Mouse (Mus musculus) gastrocnemius, postnatal 10 days (tissue): Measurements from ENCODE around the gene Acacb. TPM values are rescaled to one million over a fixed set of nuclear protein-coding genes. Genes with fewer than 3 reads are reported as not detected.

ENCODE experiments used
- DNase-seq: peaks from one replicate; pipeline ENCODE4 v3.0.0; 2021; ENCODE audit warnings: mixed read lengths
- long read RNA-seq, 2 experiments: library from polyadenylated mRNA; stranded (forward); transcript quantifications; one replicate each; pipeline ENCODE4 v2.0.0; 2021
- total RNA-seq, 2 experiments: library from RNA; stranded (reverse); gene quantifications; 2 replicates each; pipeline ENCODE4 v1.2.3; 2021

The Acacb gene
- 10 to 100 TPM; 66.3 to 71.7 TPM for total RNA-seq
- long read RNA-seq, experiment 1, full-length matches to known transcripts: 4 of 40 reads
- long read RNA-seq, experiment 1, partial matches to known transcripts: 26 of 40 reads
- long read RNA-seq, experiment 1, other reads (novel, unspliced or antisense): 10 of 40 reads
- long read RNA-seq, experiment 2, full-length matches to known transcripts: 7 of 47 reads
- long read RNA-seq, experiment 2, partial matches to known transcripts: 30 of 47 reads
- long read RNA-seq, experiment 2, other reads (novel, unspliced or antisense): 10 of 47 reads

DNA sequence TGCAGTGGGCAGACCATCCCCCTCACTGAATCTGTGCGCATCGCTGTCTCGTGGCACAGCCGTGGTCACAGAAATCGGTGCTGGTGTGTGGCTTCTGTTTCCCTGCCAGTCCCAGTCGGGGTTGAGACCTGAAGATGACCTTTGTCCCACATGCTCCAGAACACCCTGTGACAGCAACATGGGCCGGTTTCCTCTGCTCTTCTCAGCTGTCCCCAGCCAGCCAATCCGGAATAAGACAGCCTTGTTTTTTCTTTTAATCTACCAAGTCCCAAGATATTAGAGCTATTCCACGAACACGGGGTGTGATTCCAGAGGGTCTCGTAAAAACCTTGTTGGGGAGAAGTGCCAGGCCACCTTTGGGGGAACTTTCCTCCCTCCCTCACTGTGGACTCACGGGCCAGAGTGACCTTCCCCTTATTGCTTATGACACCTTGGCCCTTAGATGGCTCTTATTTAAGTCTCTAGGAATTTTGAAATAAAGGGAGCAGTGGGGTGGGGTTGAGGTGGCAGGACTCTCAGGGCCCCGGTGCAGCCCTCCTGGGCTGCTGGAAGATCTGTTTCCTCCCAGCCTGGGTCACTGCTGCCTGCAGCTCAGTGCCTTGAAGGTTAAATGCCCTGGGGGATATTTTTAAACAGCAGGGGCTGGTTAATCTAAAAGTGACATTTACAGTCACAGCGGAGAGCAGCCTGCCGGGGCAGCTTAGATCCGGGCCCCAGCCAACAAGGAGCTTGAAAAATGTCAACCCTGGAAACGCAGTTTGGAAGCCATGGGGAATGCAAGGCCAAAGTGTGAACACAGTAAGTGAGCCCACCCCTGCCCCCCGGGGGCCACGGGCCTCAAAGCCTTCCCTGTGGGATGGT is at the start of gene Acacb:
Acacb (plus strand) TSS at position 508 of the 861 bp plus-strand sequence.
- DNase-seq: no peak

DNA sequence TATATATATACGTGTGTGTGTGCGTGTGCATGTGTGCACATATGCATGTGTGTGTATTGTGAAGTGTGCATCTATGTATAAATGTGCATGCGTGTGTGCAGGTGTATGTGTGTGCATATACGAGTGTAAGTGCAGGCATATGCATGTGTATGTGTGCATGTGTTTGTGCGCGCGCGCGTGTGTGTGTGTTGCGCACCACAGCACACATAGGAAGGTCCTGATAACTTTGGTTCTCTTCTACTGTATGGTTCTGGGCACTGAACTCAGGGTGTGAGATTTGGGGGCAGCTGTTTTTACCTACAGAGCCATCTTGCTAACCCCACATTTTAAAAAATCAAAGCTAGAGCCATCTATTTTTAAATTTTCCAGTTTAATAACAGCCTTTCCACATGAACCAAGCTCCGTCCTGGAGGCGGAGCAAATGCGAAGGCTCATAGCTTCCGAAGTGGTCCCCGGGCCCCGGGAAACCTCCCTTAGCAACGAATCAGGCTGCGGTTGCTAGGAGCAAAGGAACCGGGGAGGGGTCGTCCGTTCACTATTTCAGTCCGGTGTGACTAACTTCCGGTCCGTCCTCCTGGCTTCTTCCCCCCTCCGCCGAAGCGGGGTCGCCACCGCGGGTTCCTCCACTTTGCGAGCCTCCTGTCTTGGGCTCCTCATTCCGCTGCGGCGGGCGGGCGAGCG is 46.5 kb upstream of the Acacb start:
- peak; percentile 91 for DNase-seq

DNA sequence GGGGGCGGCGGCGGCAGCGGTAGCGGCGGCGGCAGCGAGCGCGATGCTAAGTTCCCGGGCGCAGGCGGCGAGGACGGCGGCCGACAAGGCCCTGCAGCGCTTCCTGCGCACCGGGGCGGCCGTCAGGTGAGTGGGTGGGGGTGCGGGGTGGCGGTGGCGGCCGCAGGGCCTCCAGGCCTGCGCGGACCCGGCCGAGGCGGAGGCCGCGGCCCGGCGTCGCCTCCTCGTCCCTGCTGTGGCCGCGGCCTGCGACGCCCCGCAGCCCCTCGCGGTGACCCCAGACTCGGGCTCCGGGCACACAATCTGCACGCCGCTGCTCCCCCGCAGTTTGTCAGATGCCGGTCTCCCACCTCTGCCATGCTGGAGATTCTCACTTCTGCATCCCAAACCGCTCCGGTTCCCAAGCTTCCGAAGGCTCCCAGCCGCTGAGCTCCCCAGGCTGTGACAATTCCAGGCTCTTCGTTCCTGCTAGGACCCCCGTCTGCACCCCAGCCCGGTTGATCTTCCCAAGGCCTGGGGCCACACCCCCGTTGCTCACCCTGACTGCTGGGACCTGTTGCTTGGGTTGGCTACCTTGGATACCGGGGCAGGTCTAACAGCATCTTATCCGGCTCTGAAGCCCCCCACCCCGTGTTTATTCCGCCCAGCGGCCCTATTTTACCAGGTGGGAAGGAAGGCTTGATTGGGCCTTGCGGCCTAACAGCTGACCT is 45.8 kb upstream of the Acacb start:
- DNase-seq: peak; percentile 18

DNA sequence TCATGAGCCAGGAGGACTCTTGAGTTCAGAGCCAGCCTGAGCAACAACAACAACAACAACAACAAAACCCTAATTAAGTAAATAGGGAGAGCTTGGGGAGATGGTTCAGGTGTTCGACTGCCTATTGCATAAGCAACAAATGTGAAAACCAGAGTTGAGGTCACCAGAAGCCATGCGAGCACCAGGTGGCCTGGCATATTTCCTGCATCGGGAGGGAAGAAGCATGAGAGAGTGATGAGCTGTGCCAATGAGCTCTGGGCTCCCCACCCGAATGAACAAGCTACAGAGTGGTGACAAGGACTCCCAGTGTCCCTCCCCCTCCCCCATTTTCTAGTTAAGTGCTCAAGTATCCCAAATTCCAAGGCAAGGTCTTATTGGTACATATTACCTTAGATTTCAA is 44.5 kb upstream of the Acacb start:
- no peak for DNase-seq

DNA sequence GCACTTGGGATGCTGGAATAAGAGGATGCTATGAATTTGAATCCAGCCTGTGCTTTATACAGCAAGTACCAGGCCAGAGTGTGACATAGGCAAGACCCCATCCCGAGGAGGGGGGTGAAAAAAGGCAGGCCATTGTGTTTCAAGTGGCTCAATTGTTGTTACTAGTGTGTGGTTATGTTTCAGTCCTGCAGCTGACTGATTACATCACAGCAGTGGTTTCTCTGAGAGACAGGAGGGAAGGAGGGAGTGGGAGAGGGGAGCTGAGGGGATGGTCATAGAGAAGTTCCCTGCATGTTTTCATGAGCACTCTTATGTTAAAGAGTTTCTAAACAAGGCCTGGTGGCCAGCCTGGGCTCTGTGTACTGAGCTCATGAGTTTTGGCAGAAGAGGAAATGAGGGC is 43.5 kb upstream of the Acacb start:
- no peak for DNase-seq

DNA sequence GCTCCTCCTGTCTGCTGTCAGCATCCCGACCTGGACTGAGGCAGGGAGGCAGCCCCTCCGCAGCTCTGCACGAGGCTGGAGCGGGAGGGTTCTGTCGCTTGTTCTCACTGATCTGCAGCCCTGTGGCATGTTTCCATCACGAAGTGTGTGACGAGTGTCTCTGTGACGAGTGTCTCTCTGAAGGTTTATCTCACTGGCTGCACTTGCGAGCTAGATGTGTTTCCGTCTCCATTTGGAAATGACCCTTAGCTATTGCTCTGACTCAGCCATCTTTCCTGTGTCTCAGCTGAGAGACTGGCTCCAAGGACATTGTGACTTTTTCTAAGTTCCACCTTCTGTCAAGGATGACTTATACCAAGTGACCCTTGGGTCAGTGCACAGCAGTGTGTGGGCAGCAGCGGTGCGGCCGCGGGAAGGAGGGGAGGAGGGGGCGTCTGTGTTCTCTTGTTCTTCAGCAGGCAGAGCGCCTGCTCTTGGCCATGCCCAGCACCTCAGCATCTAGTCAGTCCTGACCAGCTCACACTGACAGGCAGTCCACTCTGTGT is 39.9 kb upstream of the Acacb start:
- no peak for DNase-seq

DNA sequence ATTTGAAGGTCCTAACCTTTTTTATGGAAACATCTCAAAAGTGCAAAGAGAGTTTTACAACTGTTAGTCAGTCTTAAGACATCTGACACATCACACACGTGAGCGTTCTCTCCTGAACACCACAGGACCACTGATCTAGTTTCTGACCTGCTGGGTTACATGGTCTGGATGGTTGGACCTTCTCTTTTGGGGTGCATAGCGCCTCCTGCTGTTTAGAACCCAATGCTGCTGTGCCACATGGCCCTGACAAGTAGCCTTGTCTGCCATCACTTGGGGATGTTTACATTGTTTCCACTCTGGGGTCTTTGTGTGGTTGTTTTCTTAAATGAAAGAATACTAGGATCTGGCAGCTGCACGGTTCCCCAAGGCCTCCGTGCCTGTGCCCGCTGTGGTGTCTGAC is 33.0 kb upstream of the Acacb start:
- DNase-seq: no peak

DNA sequence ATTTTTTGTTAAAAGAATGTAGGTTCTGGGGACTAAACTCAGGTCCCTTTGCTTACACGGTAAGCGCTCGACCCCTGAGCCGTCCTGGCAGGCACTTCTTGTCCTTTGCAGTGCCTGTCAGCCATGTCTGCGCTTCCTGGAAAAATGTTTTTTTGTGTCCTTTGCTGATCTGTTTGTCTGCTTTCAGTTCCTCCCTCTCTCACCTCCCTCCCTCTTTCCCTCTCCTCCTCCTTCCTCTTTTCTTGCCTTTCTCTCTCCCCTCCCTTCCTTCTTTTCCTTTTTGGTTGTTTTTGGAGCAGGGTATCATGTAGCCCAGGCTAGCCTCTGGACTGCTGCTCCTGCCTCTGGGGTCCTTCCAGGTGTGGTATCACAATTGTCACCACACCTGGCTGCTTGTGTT is 31.3 kb upstream of the Acacb start:
- no peak for DNase-seq

DNA sequence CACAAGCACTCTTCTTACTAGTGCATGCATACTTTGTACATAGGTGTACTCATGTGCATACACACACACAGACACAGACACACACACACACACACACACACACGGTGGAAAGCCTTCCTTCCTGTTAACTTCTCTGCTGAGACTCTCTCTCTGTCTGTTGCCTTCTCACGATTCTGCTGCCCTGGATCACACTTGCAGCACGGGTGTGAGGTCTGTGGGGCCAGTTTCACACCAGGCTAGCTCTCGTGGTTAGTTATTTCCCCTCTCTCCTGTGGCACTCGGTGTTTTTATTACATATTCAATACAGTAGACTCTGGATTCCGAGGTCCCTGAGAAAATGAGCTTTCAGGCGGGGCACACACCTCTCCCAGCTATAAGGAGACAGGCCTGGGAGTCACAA is 29.7 kb upstream of the Acacb start:
- DNase-seq: no peak

DNA sequence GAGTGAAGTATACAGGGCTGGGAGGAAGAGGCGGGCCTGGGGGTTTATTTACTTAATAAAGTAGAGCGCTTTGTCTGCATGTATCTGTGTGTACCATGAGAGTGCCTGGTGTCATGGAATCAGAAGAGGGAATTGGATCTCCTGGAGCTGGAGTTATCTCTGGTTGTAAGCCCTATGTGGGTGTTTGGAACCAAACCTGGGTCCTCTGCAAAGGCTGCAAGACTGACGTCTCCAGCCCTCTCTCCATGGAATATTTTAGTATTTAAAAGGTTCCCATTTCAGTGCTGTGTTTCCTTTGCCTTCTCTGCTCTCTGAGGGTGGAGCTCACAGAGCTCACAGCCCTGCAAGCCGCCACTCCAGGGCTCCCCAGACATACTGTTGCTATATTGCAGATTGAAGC is 26.5 kb upstream of the Acacb start:
- no peak for DNase-seq

DNA sequence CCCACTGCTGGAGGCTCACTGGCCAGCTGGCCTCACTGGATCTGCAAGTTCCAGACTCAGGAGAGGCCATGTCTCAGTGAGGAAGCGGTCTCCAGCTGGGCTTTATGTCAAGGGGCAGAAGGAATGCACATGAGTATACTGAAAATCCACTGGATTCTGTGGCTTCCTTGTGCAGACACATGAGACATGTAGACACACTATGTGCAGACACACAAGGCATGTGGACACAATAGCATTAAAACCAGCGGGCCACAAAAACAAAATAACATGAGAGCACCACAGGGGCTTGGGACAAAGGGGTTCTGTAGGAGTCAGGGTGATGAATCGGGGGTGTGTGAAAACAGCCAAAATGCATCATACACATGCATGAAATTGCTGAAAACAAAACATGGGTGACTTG is 20.3 kb upstream of the Acacb start:
- no peak for DNase-seq

DNA sequence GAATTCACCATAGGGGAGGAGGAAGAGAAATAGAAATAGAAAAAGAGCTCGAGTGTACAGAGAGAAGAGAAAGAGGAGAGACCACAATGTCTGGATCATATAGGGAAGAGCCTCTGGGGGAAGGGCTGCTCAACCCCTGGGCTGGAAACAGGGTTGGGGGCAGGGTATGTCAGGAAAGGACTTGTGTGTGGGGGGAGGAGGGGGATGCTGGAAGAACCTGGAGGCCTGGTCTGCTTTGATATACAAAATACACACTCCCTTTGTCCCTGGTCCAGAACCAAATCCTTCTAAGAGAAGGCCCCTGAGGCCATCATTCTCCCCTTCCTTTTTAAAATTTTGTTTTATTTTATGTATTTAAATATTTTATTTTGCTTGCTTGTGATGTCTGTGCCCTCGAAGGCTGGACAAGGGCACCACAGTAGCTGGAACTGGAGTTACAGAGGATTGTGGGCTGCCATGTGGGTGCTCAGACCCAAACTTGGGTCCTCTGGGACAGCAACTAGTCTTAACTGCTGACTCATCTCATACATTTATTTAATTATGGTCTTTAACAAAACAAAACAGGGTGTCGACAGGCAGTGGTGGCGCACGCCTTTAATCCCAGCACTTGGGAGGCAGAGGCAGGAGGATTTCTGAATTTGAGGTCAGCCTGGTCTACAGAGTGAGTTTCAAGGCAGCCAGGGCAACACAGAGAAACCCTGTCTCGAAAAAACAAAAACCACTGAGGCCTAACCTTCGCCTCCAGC is 19.7 kb upstream of the Acacb start:
- DNase-seq: no peak

DNA sequence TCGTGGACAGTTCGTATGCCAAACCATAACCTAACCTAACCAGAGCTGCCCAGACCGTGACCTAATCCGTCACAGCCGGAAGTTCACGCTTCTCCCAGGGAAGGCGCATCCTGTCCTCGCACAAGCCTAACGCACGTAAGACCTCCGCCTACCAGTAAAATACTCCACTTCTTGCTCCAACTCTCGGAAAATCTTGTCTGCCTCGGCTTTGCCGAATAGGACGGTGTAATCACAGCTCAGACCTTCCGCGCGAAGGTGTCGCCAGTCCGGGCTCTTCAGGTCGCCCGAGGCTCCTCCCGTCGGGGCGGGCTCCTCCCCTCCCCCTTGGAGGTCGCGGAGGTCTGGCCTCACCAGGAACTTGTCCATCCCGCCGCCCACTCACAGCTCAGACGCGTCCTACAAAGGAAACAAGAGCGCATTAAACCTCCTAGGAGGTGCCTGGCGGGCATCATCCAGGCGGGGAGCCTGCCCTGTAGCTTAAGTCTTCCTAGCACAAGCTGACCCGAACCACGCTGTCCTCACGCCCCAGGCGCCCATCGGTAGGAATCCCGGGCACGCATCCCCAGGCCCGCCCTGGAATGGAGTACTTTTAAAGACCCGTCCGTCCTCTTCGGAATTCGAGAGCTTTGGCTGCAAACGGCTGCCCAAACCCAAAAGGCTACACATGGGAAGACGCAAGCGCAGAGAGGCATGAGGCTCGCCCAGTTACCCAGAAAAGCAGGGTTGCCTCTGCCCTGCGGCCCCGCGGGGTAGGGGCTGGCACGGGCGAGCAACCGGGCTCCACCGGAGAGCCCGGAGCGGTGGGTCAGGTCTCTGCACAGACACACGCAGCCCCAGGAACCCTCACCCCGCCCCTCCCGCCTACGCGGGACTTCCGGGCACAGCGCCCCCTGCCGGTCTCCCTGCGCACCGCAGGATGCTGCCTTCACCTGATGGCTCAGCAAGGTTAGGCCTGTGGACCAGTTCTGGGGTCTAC is 18.7 kb upstream of the Acacb start, which contains the start of gene Alkbh2:
Alkbh2 (minus strand) TSS at position 845 of the 976 bp plus-strand sequence.
- DNase-seq: peak; percentile 90

DNA sequence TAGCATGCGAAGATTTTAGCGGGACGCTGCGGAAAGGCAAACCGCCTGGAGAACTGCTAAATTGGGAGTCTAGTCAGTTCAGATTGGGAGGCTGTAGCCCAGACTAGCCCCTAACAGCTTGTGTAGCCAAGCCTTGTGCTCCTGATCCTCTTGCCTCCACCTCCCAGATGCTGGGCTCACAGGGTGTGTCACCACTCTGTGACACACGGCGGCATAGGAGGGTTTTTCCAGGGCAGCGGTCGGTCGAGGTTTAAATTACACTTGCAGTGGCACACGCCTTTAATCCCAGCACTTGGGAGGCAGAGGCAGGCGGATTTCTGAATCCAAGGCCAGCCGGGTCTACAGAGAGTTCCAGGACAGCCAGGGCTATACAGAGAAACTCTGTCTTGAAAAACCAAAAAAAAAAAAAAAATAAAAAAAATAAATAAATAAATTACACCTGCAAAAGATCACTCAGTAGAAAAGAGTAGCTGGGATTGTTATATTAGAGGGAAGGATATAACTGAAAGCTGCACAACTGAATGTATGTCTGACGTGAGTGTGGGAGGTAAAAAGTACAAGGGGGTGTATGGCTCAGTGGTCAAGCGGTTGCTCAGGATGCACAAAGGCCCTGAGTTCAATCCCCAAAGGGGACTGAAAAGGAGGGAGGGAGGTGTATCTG is 16.7 kb upstream of the Acacb start:
- no peak for DNase-seq

DNA sequence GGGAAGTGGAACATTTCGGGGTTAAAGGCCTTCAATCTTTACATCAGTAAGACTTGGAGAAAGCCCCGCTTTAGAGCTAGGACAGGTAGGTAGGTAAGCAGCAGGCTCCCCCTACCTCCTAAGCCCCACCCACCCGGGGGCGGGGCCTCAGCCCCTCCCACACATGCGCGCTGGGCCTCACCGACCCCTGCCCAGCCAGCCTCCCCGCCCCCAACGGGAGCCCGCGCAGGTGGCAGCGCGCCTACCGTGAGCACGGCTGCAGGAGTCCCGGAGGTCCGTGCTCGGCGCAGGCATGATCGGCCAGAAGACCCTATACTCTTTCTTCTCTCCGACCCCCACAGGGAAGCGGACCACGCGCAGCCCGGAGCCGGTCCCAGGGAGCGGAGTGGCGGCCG is 16.1 kb upstream of the Acacb start, which contains the start of gene Ung:
Ung (plus strand) TSS at position 176 of the 395 bp plus-strand sequence.
- DNase-seq: peak; percentile 41

DNA sequence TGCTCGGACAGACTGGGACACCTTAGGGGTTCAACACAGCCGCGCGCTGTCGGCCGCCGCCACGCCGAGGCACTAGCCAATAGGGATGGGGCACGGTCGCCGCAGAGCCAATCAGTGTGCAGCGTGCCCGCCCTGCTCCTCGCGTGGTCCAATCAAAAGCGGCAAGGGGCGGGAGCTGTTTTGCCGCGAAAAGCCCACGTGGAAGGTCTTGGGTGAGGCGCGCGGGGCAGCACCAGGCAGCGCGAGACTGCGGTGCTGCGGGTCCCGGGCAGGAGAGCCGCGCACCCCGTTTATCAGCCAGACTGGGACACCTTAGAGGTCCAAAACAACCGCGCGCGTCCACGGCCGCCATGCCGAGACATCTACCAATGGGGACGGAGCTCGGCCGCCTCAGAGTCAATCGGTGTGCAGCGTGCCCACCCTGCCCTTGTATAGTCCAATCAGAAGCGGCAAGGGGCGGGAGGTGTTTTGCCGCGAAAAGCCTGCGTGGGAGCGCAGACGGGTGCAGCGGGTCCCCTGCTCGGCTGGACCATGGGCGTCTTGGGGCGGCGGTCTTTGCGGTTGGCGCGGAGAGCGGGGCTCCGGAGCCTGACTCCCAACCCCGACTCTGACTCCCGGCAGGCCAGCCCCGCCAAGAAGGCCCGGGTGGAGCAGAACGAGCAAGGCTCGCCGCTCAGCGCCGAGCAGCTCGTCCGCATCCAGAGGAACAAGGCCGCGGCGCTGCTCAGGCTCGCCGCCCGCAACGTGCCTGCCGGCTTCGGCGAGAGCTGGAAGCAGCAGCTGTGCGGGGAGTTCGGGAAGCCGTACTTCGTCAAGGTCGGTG is 15.4 kb upstream of the Acacb start:
- DNase-seq: peak; percentile 95

DNA sequence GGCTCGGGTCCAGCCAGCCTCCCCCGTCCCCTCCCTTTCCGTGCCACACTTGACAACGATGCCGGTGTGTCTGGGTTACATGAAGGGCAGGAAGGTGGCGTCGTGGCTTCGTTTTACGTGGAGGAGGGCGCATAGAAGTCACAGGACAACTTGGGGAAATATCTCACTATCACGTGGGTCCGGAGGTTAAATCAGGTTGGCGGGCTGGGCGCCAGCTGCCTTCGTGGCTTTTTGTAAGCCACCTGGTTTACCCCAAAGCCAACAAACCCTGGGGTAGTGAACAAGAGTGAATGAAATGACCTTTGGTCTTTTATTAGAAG is 14.9 kb upstream of the Acacb start:
- DNase-seq: peak; percentile 58

DNA sequence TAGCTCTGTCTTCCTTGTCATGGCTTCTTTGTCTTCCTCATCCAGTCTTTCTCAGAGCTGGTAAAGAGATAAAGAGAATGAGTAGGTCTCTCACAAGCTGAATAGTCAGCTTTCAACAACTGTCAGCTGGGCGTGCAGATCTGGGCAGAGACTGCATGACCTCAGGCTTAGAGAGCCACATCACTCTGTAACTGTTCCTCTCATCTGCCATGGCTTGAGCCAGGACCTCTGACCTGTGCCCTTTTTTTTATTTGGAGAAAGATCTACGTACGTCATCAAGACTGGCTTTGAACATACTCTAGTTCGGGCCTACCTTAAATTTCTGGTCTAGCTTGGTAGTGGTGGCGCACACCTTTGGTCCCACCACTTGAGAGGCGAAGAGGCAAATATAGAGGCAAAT is 13.5 kb upstream of the Acacb start:
- DNase-seq: no peak

DNA sequence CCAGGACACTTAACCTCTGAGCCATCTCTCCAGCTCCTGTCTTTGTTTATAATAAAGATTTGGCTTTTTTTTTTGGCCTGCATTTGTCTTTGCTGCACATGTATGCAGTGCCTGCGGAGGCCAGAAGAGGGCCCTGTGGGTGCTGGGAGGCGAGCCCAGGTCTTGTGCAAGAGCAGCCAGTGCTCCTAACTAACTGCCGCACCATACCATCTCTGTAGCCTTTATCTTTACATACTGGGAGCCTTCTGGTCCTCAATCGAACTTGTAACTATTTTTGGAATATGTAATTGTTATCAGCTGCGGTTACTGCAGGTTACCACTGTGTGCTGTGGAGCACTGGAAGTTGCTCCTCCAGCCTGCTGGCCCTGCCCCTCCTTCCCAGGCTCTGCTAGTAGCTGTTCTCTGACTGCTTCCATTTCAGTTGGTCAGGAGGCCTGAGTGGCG is 12.2 kb upstream of the Acacb start:
- peak; percentile 67 for DNase-seq
